Mouse (Mus musculus) stomach, postnatal 0 days (tissue): ENCODE results near the gene Ugdh.

Experiments
- CTCF ChIP-seq: IDR thresholded peaks from 2 replicates; pipeline ENCODE4 v1.5.1; 2016; ENCODE audit warnings: antibody characterized with exemption, low read depth, mild to moderate bottlenecking, moderate library complexity
- EP300 ChIP-seq: optimal IDR thresholded peaks from 2 replicates; pipeline ENCODE3; 2016; ENCODE audit warnings: antibody characterized with exemption

GRCm38 (mm10) chr5:65482996-65483395 lies 47.2 kb upstream of the Ugdh start:
- TF ChIP-seq CTCF: no peak
- no peak for TF ChIP-seq EP300
